Mouse (Mus musculus) intestine, embryonic 15.5 days (tissue): Measurements from ENCODE around the gene Nhsl2. TPM values are rescaled to one million over a fixed set of nuclear protein-coding genes. Genes with fewer than 3 reads are reported as not detected.

Source experiments
- ATAC-seq: fragments of 200-750 bp; cut with Nextera tagmentation; 2 replicates; pipeline ENCODE4 v1.8.0; 2017; ENCODE audit warnings: moderate TSS enrichment, moderate library complexity
- H3K27ac ChIP-seq: fragments of 300-500 bp; sonication (generic); 2 replicates; pipeline ENCODE4 v1.5.1; 2015; ENCODE audit warnings: mild to moderate bottlenecking, inconsistent platforms
- H3K27me3 ChIP-seq: fragments of 300-500 bp; sonication (generic); replicated peaks from 2 replicates; pipeline ENCODE4 v1.6.1; 2015; ENCODE audit warnings: inconsistent platforms
- H3K36me3 ChIP-seq: fragments of 300-500 bp; sonication (generic); 2 replicates; pipeline ENCODE4 v1.6.1; 2015; ENCODE audit warnings: inconsistent platforms
- H3K4me1 ChIP-seq: fragments of 300-500 bp; sonication (generic); replicated peaks from 2 replicates; pipeline ENCODE4 v1.6.1; 2015; ENCODE audit warnings: inconsistent platforms
- H3K4me2 ChIP-seq: fragments of 300-500 bp; sonication (generic); replicated peaks from 2 replicates; pipeline ENCODE4 v1.6.1; 2015; ENCODE audit warnings: mild to moderate bottlenecking, inconsistent platforms
- H3K4me3 ChIP-seq: fragments of 300-500 bp; sonication (generic); replicated peaks from 2 replicates; pipeline ENCODE4 v1.5.1; 2015; ENCODE audit warnings: inconsistent platforms
- H3K9ac ChIP-seq: fragments of 300-500 bp; sonication (generic); 2 replicates; pipeline ENCODE4 v1.6.1; 2015; ENCODE audit warnings: inconsistent platforms
- H3K9me3 ChIP-seq: fragments of 300-500 bp; sonication (generic); 2 replicates; pipeline ENCODE4 v1.6.1; 2016; ENCODE audit warnings: inconsistent platforms
- WGBS: fragments of 180-500 bp; shearing (Covaris S2); methylation state at CpG from one replicate; pipeline ENCODE4 v1.1.7; 2015; 5-methylcytosine and 5-hydroxymethylcytosine counted together
- polyA plus RNA-seq: library from polyadenylated mRNA; unstranded; fragments of >200 nt; fragmentation: Nextera tagmentation; extraction: Ambion mirVana; gene quantifications from 2 replicates; pipeline ENCODE4 v1.2.1, GENCODE M21; 2015

Gene Nhsl2
- polyA plus RNA-seq, 1 experiment from 2014 or later, result 10.4 TPM

DNA sequence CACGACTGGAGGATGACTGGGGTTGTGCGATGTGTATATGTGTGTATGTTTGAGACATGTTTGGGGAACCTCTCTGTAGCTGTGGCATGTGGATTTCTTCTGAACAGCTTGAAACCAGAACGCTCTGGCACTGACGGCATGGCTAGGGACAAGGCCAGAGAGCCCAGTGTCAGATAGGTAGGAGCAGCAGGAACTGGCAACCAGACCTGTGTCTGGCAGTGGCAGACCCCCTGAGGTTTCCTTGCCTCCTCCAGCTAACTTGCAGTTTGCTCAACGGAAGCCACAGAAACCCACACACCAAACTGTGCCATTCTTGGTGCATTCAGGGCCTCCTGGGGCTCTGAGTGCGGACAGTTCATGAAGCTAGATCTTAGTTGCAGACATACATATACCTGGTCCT lies 81.1 kb downstream of the Nhsl2 start:
- WGBS, result 93% methylated on average over 6 of the region's 6 CpGs
- no peak overlapping the region for H3K27ac ChIP-seq
- ATAC-seq, result no peak
- H3K9me3 ChIP-seq, result no peaks in the 10 kb centered on the region
- H3K27me3 ChIP-seq, result no peaks in the 10 kb centered on the region; the same call in none of the 2 replicates
- no peak overlapping the region for H3K9ac ChIP-seq
- H3K4me2 ChIP-seq, result no peak overlapping the region
- H3K4me1 ChIP-seq, result no peaks in the 10 kb centered on the region
- no peak overlapping the region for H3K4me3 ChIP-seq
- H3K36me3 ChIP-seq, result no peaks in the 10 kb centered on the region

DNA sequence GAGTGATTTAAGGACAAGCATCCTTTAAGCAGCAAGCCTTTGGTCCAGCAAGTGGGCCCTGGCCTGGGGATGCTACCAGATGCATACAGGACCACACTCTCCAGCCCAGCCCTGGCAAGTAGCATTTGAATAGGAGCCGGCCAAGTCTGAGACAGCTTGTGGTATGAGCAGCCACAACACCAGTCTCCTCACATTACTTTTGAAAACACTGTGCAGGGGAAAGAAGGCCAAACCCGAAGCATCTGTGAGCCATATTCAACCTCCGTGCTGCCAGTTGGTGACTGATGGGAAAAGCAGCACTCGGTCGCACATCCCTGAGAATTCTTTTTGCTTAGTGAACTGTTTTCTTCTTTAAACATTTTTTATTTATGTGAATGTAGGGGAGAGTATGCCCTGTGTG lies 81.8 kb downstream of the Nhsl2 start:
- H3K9me3 ChIP-seq, result no peaks in the 10 kb centered on the region
- 82% methylated on average over 5 of the region's 5 CpGs for WGBS
- no peak for ATAC-seq
- H3K27ac ChIP-seq, result no peak overlapping the region
- no peaks in the 10 kb centered on the region for H3K4me1 ChIP-seq
- H3K4me3 ChIP-seq, result no peak overlapping the region
- H3K36me3 ChIP-seq, result no peaks in the 10 kb centered on the region
- no peak overlapping the region for H3K4me2 ChIP-seq
- no peak overlapping the region for H3K9ac ChIP-seq
- no peaks in the 10 kb centered on the region; the same call in none of the 2 replicates for H3K27me3 ChIP-seq

- no peaks in the 10 kb centered on the region for H3K36me3 ChIP-seq
- no peaks in the 10 kb centered on the region for H3K4me1 ChIP-seq
- H3K27ac ChIP-seq, result no peak overlapping the region
- H3K4me2 ChIP-seq, result no peak overlapping the region
- no peaks in the 10 kb centered on the region; the same call in none of the 2 replicates for H3K27me3 ChIP-seq
- no peak overlapping the region for H3K4me3 ChIP-seq
- 78% methylated on average over 7 of the region's 7 CpGs for WGBS
- no peak overlapping the region for H3K9ac ChIP-seq
- H3K9me3 ChIP-seq, result no peaks in the 10 kb centered on the region
- ATAC-seq, result no peak
Measured at GRCm38 (mm10) chrX:101932244-101932643, 83.1 kb downstream of the Nhsl2 start.

- Histone ChIP-seq H3K27me3 (no peaks in the 10 kb centered on the region; the same call in none of the 2 replicates), H3K27ac (no peak overlapping the region), H3K4me3 (no peak overlapping the region), H3K4me1 (no peaks in the 10 kb centered on the region), H3K36me3 (no peaks in the 10 kb centered on the region), H3K4me2 (no peak overlapping the region), H3K9me3 (no peaks in the 10 kb centered on the region), H3K9ac (no peak overlapping the region)
- 85% methylated on average over 5 of the region's 5 CpGs for WGBS
- ATAC-seq, result no peak
Measured at GRCm38 (mm10) chrX:101933346-101933745, 84.2 kb downstream of the Nhsl2 start.

GRCm38 (mm10) chrX:101935291-101935840 lies 86.2 kb downstream of the Nhsl2 start:
- H3K9ac ChIP-seq, result no peak overlapping the region
- no peaks in the 10 kb centered on the region for H3K36me3 ChIP-seq
- H3K9me3 ChIP-seq, result no peaks in the 10 kb centered on the region
- no peak overlapping the region for H3K27ac ChIP-seq
- H3K4me2 ChIP-seq, result no peak overlapping the region
- H3K27me3 ChIP-seq, result no peaks in the 10 kb centered on the region; the same call in 1 of the 2 replicates
- H3K4me3 ChIP-seq, result no peak overlapping the region
- no peaks in the 10 kb centered on the region for H3K4me1 ChIP-seq
- 56% methylated on average over 3 of the region's 3 CpGs for WGBS
- no peak for ATAC-seq

DNA sequence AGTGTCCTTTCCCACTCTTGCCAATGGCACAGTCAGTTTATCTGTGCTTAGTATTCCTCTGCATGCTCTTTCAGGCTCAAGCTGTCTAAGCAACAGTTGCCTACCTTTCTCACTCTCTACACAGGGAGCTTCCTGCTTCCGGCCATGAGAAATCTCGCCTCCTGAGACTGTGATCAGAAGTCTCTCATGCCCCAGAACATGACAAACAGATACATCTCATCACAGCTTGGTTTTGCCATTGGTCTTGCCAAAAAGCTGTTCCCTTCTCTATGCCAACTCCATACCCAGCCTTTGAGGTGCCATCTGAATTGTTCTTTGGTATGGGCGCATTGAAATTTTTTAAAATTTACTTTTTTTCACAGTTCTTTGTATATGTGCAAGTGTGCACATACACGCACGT lies 90.3 kb downstream of the Nhsl2 start:
- Histone ChIP-seq H3K9me3 (no peaks in the 10 kb centered on the region), H3K4me2 (no peak overlapping the region), H3K9ac (no peak overlapping the region), H3K36me3 (no peaks in the 10 kb centered on the region), H3K4me1 (no peaks in the 10 kb centered on the region), H3K27me3 (peaks cover 4% of the 10 kb centered on the region), H3K4me3 (no peak overlapping the region), H3K27ac (no peak overlapping the region)
- WGBS, result 88% methylated on average over 5 of the region's 5 CpGs
- no peak for ATAC-seq

GRCm38 (mm10) chrX:101942461-101942896 lies 93.3 kb downstream of the Nhsl2 start:
- no peaks in the 10 kb centered on the region for H3K4me1 ChIP-seq
- H3K36me3 ChIP-seq, result no peaks in the 10 kb centered on the region
- H3K9ac ChIP-seq, result no peak overlapping the region
- no peak overlapping the region for H3K4me3 ChIP-seq
- WGBS, result 23% methylated on average over 6 of the region's 6 CpGs
- peak; percentile 93 for ATAC-seq
- H3K27me3 ChIP-seq, result peaks cover 4% of the 10 kb centered on the region
- H3K27ac ChIP-seq, result no peak overlapping the region
- H3K9me3 ChIP-seq, result no peaks in the 10 kb centered on the region
- no peak overlapping the region for H3K4me2 ChIP-seq

DNA sequence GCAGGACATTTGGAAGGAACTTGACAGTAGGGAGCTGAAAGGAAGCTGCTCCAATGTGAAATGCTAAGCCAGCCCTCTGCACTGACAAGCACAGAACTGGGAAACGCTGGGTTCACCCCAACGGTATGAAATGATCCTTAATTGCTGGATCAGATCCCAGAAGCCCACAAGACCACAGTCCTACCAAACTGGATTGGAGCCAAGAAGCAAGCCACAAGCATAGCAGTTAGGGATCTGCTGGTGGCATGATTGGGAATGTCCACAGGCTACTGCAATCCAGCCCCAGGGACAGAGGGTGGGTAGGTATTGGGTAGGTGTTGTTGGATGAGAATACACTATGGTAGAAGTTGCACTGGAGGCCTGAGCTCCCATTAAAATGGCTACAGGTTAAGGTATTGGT lies 94.6 kb downstream of the Nhsl2 start:
- Histone ChIP-seq H3K36me3 (no peaks in the 10 kb centered on the region), H3K4me3 (no peak overlapping the region), H3K9ac (no peak overlapping the region), H3K4me2 (no peak overlapping the region), H3K4me1 (no peaks in the 10 kb centered on the region), H3K27me3 (peaks cover 4% of the 10 kb centered on the region), H3K27ac (no peak overlapping the region), H3K9me3 (no peaks in the 10 kb centered on the region)
- no peak for ATAC-seq
- 66% methylated on average over 2 of the region's 2 CpGs for WGBS

- H3K4me1 ChIP-seq, result no peaks in the 10 kb centered on the region
- no peak overlapping the region for H3K4me3 ChIP-seq
- H3K36me3 ChIP-seq, result no peaks in the 10 kb centered on the region
- no peaks in the 10 kb centered on the region for H3K9me3 ChIP-seq
- WGBS, result 83% methylated on average over 2 of the region's 2 CpGs
- no peak for ATAC-seq
- no peak overlapping the region for H3K4me2 ChIP-seq
- no peak overlapping the region for H3K9ac ChIP-seq
- H3K27me3 ChIP-seq, result peaks cover 4% of the 10 kb centered on the region
- H3K27ac ChIP-seq, result no peak overlapping the region
Measured at GRCm38 (mm10) chrX:101944761-101945330, 95.7 kb downstream of the Nhsl2 start.

- H3K27me3 ChIP-seq, result 0 out of 2 replicates have a peak, but pooled peaks cover 2% of the 10 kb centered on the region
- ATAC-seq, result no peak
- WGBS, result 52% methylated on average over 6 of the region's 6 CpGs
Measured at GRCm38 (mm10) chrX:101952436-101952835, 103.3 kb downstream of the Nhsl2 start.

DNA sequence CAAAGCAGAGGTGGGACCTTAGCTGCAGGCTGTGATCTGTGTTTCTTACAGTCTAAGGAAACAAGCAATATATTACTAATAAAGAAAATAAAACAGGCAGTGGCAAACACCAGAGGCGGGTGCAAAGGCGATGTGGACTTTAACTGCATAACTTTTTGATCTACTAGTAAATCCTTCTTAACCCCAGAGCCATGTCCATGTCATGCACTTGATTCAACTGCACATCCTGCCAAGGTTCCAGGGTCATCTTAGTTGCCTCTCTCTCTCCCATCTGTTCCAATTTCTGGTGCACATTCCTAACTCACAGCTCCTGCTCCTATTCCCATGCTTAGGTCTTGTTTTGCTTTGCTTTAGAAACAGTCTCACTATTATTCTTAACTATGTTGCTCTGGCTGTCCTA lies 104.1 kb downstream of the Nhsl2 start:
- H3K4me3 ChIP-seq, result no peak overlapping the region
- ATAC-seq, result no peak
- no peaks in the 10 kb centered on the region for H3K9me3 ChIP-seq
- no peak overlapping the region for H3K4me2 ChIP-seq
- 89% methylated on average over 2 of the region's 2 CpGs for WGBS
- no peaks in the 10 kb centered on the region for H3K36me3 ChIP-seq
- no peak overlapping the region for H3K9ac ChIP-seq
- H3K27me3 ChIP-seq, result 0 out of 2 replicates have a peak, but pooled peaks cover 2% of the 10 kb centered on the region
- H3K4me1 ChIP-seq, result no peaks in the 10 kb centered on the region
- H3K27ac ChIP-seq, result no peak overlapping the region

More at GRCm38 (mm10) chrX:101952436-101952835, 103.3 kb downstream of the Nhsl2 start:
- H3K9ac ChIP-seq, result no peak overlapping the region
- H3K9me3 ChIP-seq, result no peaks in the 10 kb centered on the region
- no peaks in the 10 kb centered on the region for H3K4me1 ChIP-seq
- no peak overlapping the region for H3K4me2 ChIP-seq
- H3K4me3 ChIP-seq, result no peak overlapping the region
- H3K36me3 ChIP-seq, result no peaks in the 10 kb centered on the region
- H3K27ac ChIP-seq, result no peak overlapping the region

DNA sequence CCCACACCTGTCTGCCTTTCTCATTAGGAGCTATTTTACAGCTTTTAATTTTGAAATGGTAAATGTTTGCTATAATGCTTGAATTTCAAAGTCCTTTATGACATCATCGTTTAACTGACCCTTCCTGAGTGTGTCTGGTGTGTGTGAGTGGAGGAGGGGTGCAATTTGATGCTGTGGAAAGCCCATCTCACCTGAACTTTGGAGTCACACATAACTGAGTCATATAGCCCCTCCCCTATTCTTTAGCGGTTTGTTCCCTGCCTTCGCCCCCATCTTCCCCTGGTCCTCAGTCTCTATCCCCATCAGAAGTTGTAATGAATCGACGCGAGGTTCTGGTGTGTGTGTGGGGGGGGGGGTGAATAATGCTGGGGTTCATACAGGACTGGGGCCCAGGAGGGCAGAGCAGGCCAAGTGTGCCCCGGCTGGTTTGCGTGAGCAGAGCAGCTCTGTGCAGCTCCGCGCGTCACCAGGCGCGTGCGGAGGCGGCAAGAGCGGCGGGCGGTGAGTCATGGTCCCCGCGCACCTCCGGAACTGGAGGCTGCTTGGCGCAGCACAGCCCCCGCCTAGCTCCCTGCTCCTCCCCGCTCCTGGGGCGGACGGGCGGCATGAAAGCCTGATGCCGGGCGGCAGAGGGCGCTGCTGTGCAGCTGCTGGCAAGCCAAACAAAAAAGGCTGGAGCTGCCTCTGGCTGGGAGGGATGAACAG lies 104.8 kb downstream of the Nhsl2 start:
- 0 out of 2 replicates have a peak, but pooled peaks cover 2% of the 10 kb centered on the region for H3K27me3 ChIP-seq
- H3K4me2 ChIP-seq, result peak overlapping the region; percentile 67
- ATAC-seq, result peak; percentile 98
- peak overlapping the region; percentile 26 for H3K4me3 ChIP-seq
- 13% methylated on average over 30 of the region's 30 CpGs for WGBS
- H3K36me3 ChIP-seq, result no peaks in the 10 kb centered on the region
- no peaks in the 10 kb centered on the region for H3K9me3 ChIP-seq
- no peaks in the 10 kb centered on the region for H3K4me1 ChIP-seq
- H3K9ac ChIP-seq, result no peak overlapping the region
- H3K27ac ChIP-seq, result no peak overlapping the region
